Mouse (Mus musculus) heart, postnatal 0 days (tissue): ENCODE data around the gene Pvr. TPM values are rescaled to one million over a fixed set of nuclear protein-coding genes. Genes with fewer than 3 reads are reported as not detected.

Source experiments
- ATAC-seq: fragments of 200-750 bp; cut with Nextera tagmentation; 2 replicates; pipeline ENCODE4 v1.8.0; 2017; ENCODE audit warnings: low read depth, moderate number of reproducible peaks, moderate library complexity; ENCODE audit not compliant: insufficient read depth
- DNase-seq: peaks from one replicate; pipeline ENCODE4 v3.0.0-alpha.2; 2016; ENCODE audit warnings: low spot score
- H3K27ac ChIP-seq: fragments of 300-500 bp; sonication (generic); 2 replicates; pipeline ENCODE4 v1.5.1; 2014; ENCODE audit warnings: low read depth, mild to moderate bottlenecking
- H3K27me3 ChIP-seq: fragments of 300-500 bp; sonication (generic); 2 replicates; pipeline ENCODE4 v1.6.1; 2014; ENCODE audit warnings: low read length, mixed read lengths; ENCODE audit not compliant: control insufficient read depth, insufficient read depth
- H3K36me3 ChIP-seq: fragments of 300-500 bp; sonication (generic); replicated peaks from 2 replicates; pipeline ENCODE4 v1.6.1; 2014; ENCODE audit warnings: low read length, mixed read lengths; ENCODE audit not compliant: control insufficient read depth, insufficient read depth
- H3K4me1 ChIP-seq: fragments of 300-500 bp; sonication (generic); 2 replicates; pipeline ENCODE4 v1.6.1; 2014; ENCODE audit warnings: antibody characterized with exemption; ENCODE audit not compliant: control insufficient read depth, insufficient read depth
- H3K4me2 ChIP-seq: fragments of 300-500 bp; sonication (generic); 2 replicates; pipeline ENCODE4 v1.6.1; 2014; ENCODE audit warnings: low read depth, mild to moderate bottlenecking, low read length, moderate library complexity
- H3K4me3 ChIP-seq: fragments of 300-500 bp; sonication (generic); 2 replicates; pipeline ENCODE4 v1.5.1; 2014; ENCODE audit warnings: low read depth, low read length
- H3K9ac ChIP-seq: fragments of 300-500 bp; sonication (generic); replicated peaks from 2 replicates; pipeline ENCODE4 v1.6.1; 2014; ENCODE audit warnings: low read depth, low read length, mixed read lengths
- H3K9me3 ChIP-seq: fragments of 300-500 bp; sonication (generic); replicated peaks from 2 replicates; pipeline ENCODE4 v1.6.1; 2016; ENCODE audit warnings: low read length; ENCODE audit not compliant: control insufficient read depth
- CTCF ChIP-seq: IDR thresholded peaks from 2 replicates; pipeline ENCODE4 v1.5.1; 2016; ENCODE audit warnings: antibody characterized with exemption, control low read depth, low read depth
- EP300 ChIP-seq: IDR thresholded peaks from 2 replicates; pipeline ENCODE4 v1.6.1; 2016; ENCODE audit warnings: antibody characterized with exemption, low read depth
- WGBS: fragments of 180-500 bp; shearing (Covaris S2); extraction: QIAGEN DNeasy Blood & Tissue Kit; methylation state at CpG from one replicate; pipeline ENCODE4 v1.1.7; 2014; 5-methylcytosine and 5-hydroxymethylcytosine counted together
- polyA plus RNA-seq: library from polyadenylated mRNA; unstranded; fragments of >200 nt; fragmentation: Nextera tagmentation; extraction: Ambion mirVana; gene quantifications from 2 replicates; pipeline ENCODE4 v1.2.1, GENCODE M21; 2015
- total RNA-seq: library from RNA; depleted of rRNA; stranded (reverse); fragments of >200 nt; gene quantifications from 2 replicates; pipeline ENCODE4 v1.2.3, GENCODE M21; 2014; ENCODE audit warnings: low replicate concordance

Gene Pvr
- total and polyA plus RNA-seq, 2 experiments from 2014 or later: 11.6 to 25.8 TPM

DNA sequence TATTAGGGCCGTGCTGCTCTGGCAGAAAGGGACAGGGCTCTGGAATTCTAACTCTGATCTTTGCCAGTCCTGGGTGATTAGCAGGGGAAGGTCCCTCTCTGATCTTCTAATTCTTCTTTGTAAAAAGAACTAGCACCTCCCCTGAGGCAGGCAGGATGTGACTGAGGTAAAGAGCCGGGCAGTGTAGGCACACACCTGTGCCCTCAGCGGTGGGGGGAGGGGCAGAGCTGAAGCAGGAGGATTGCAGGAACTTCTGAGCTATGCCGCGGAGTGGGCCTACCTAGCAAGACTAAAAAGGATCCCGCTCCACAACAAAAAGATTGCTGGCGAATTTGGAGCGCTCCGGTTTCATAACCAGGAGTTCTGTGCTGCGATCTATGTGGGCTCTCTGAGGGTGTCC lies 29.0 kb upstream of the Pvr start:
- ATAC-seq (no peak), DNase-seq (no peak)
- Histone ChIP-seq H3K27ac (no peak overlapping the region), H3K9me3 (no peaks in the 10 kb centered on the region), H3K4me2 (no peak overlapping the region), H3K4me3 (no peak overlapping the region), H3K36me3 (no peaks in the 10 kb centered on the region), H3K27me3 (no peaks in the 10 kb centered on the region), H3K9ac (no peak overlapping the region), H3K4me1 (peaks cover 3% of the 10 kb centered on the region; the same call in 1 of the 2 replicates)
- TF ChIP-seq EP300: no peak
- WGBS: 59% methylated on average over 10 of the region's 10 CpGs

DNA sequence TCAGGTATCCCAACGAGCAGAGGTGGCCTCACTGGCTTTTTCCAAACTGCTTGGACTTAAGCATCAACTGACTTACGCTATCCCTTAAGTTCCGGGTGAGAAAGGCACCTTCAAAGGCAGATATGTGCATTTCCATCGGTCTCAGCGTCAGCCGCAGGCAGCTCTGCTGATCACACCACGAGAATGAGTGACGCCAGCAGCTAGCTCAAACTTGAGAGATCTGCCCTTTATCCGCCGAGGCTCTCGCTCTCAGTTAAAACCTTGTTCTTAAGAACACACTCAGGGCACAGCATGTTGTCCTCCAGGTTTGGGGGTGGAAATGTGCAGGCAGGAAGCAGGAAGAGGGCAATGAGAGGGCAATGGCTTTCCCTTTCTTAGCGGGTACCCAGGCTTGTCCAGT lies 28.0 kb upstream of the Pvr start:
- Histone ChIP-seq H3K9me3 (no peaks in the 10 kb centered on the region), H3K4me3 (no peak overlapping the region), H3K4me1 (peaks cover 3% of the 10 kb centered on the region; the same call in 1 of the 2 replicates), H3K27me3 (no peaks in the 10 kb centered on the region), H3K36me3 (no peaks in the 10 kb centered on the region), H3K4me2 (no peak overlapping the region), H3K9ac (no peak overlapping the region), H3K27ac (no peak overlapping the region)
- TF ChIP-seq CTCF (no peak), EP300 (no peak)
- 68% methylated on average over 12 of the region's 12 CpGs for WGBS
- DNase-seq (no peak), ATAC-seq (no peak)

DNA sequence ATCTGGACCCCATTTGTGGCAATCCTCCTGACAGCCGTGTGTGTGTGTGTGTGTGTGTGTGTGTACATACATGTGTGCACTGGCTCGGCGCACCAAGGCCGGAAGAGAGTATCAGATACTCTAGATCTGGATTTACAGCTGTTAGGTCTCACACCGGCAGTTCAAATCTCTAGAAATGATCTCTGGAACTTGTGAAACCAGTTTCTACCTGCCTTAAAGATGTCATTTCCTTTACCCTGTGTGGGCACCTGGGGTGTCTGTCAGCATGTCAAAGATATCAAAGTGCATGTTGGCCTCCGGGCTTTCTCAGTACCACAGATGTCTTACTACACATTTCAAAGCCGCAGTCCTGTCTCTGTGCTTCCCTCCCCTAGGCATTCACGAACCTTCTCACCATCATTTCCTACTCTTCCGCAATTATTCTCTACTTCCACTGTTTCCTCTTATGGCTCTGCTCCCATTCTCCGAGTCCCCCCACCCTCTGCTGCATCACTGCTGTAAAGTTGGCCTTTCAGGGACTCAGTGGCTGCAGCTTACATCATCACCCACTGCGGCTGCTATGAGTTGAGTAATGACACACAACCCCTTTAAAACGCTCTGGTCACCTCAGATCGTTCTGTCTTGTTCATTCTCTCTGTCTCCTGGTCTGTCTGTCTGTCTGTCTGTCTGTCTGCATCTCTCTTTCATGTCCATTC lies 25.0 kb upstream of the Pvr start:
- WGBS: 72% methylated on average over 13 of the region's 13 CpGs
- ATAC-seq (no peak), DNase-seq (no peak)
- no peaks in the 10 kb centered on the region for H3K27me3 ChIP-seq
- H3K27ac ChIP-seq: peak overlapping the region; percentile 32; the same call in 1 of the 2 replicates
- no peak for TF ChIP-seq EP300
- no peak for TF ChIP-seq CTCF
- no peaks in the 10 kb centered on the region for H3K36me3 ChIP-seq
- H3K9me3 ChIP-seq: no peaks in the 10 kb centered on the region
- H3K4me3 ChIP-seq: no peak overlapping the region
- H3K4me2 ChIP-seq: no peak overlapping the region
- H3K4me1 ChIP-seq: peaks cover 4% of the 10 kb centered on the region
- H3K9ac ChIP-seq: no peak overlapping the region

DNA sequence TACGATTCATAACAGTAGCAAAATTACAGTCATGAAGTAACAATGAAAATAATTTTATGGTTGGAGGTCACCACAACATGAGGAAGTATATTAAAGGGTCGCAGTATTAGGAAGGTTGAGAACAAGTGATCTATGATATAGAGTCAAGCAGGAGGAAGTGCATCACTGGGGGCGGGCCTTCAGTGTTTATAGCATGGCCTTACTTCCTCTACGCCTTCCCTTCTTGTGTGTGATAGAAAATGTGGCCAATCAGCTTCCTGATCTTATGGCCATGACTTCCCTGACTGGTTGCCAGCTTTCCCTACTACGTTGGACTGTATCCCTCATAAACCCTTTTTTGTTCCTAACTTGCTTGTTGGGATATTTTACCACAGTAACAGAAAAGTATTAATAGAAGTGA lies 24.2 kb upstream of the Pvr start:
- no peak overlapping the region for H3K27ac ChIP-seq
- H3K4me2 ChIP-seq: no peak overlapping the region
- no peak overlapping the region for H3K9ac ChIP-seq
- H3K4me1 ChIP-seq: peaks cover 9% of the 10 kb centered on the region
- no peaks in the 10 kb centered on the region for H3K36me3 ChIP-seq
- H3K4me3 ChIP-seq: no peak overlapping the region
- TF ChIP-seq EP300 (no peak), CTCF (no peak)
- WGBS: 83% methylated on average over 5 of the region's 5 CpGs
- DNase-seq (no peak), ATAC-seq (no peak)
- H3K9me3 ChIP-seq: no peaks in the 10 kb centered on the region
- H3K27me3 ChIP-seq: no peaks in the 10 kb centered on the region

DNA sequence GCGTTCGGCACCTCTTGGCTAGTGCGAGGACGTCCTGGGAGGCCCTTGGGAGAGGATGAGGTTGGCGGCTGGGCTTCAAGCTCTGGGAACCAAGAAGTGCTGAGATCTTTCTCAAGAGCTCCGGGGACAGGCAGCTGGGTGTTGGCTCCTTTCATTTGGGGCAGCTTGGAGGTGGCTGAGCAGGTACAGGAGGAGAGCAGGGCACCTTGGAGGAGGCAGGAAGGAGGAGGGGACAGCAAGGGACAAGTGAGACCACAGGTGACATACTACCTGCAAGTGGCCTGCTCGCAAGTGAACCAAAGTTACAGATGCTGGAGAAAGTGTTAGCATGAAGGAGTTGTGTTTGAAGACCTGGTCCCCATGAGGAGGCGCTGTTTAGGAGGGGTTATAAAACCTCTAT lies 23.7 kb upstream of the Pvr start:
- Histone ChIP-seq H3K4me1 (peaks cover 10% of the 10 kb centered on the region), H3K27me3 (no peaks in the 10 kb centered on the region), H3K9me3 (no peaks in the 10 kb centered on the region), H3K4me2 (no peak overlapping the region), H3K9ac (no peak overlapping the region), H3K27ac (no peak overlapping the region), H3K4me3 (no peak overlapping the region), H3K36me3 (no peaks in the 10 kb centered on the region)
- TF ChIP-seq CTCF: no peak
- no peak for TF ChIP-seq EP300
- DNase-seq: no peak
- WGBS: 86% methylated on average over 8 of the region's 8 CpGs
- no peak for ATAC-seq

DNA sequence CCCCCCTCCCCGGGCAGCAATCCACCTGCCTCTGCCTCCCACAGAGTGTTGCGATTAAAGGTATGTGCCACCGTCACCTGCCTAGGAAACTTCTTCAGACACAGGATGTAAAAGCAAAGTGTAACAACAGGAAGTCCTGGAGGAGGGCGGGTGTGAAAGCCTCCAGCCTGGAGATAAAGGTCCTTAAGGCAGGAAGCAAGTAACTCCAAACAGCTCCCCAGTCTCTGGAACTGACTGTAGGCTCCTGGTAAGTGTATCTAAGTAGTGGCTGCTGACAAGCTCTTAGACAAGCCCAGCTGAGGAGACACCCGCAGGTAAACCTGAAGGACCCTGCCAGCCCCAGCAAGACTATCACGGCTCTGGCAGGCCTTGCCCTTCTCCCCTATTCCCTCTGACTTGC lies 19.3 kb upstream of the Pvr start:
- Histone ChIP-seq H3K27me3 (no peaks in the 10 kb centered on the region), H3K36me3 (no peaks in the 10 kb centered on the region), H3K27ac (peak overlapping the region; percentile 88), H3K9me3 (no peaks in the 10 kb centered on the region), H3K9ac (no peak overlapping the region), H3K4me2 (peak overlapping the region; percentile 26; the same call in 1 of the 2 replicates), H3K4me1 (peaks cover 32% of the 10 kb centered on the region), H3K4me3 (no peak overlapping the region)
- peak; percentile 87 for DNase-seq
- TF ChIP-seq EP300 (no peak), CTCF (no peak)
- WGBS: 3% methylated on average over 5 of the region's 6 CpGs
- peak; percentile 32; the same call in 1 of the 2 replicates for ATAC-seq
